Mouse (Mus musculus) erythroid progenitor cell, adult 5-6 weeks (primary cell): ENCODE results near the gene Plxdc2. TPM values are rescaled to one million over a fixed set of nuclear protein-coding genes. Genes with fewer than 3 reads are reported as not detected.

ENCODE experiments used
- ATAC-seq: replicated peaks from 2 replicates; pipeline ENCODE4 v1.8.0; 2016; ENCODE audit warnings: moderate number of reproducible peaks, mild to moderate bottlenecking, moderate TSS enrichment, inconsistent platforms; ENCODE audit not compliant: poor library complexity, low FRiP score, severe bottlenecking
- total RNA-seq, 2 experiments: library from RNA; stranded (forward) in 1 of 2; stranded (reverse) in 1 of 2; fragments of 150-400 nt in 1 of 2; fragments of 186-747, 209-891 nt in 1 of 2; gene quantifications; 2 replicates each; pipeline versions ENCODE4 v1.2.3 to v1.2.4; 2015 to 2017; ENCODE audit warnings: low replicate concordance in 2 of 2

Gene Plxdc2
- total RNA-seq (2015; ENCODE audit: low replicate concordance) = 0.36 and 3.8 TPM in 2 replicates
- total RNA-seq (2017; ENCODE audit: low replicate concordance) = 4.4 and 6.4 TPM in 2 replicates

DNA sequence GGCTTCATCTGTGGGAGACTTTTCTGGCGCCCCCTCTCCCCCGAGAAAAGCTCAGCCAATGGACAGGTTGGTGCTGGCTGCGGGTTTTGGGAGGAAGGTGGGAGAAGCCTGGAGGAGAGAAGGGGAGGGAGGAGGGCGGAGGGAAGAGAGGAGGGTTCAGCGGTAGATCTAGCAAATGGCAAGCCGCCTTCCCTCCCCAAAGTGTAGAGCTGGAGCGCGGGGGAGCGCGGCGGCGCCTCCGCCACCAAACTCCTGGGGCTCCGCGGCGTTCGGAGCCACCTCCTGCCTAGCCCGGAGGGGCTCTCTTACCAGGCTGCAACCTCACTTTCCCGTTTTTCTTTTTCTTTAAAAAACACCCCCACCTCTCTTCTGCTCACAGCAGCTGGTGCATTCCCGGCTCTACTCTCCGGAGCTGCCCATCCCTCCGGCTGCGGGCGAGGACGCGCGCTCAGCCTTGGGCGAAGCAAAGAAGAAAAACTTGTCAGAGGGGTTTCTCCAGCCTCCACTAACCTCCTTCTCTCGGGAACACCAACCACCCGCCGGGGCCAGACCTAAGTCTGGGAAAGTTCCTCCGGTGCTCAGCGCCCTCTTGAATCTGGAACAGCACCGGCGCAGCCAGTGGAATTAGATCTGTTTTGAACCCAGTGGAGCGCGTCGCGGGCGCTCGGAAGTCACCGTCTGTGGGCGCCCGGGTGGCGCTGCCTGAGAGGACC is at the start of gene Plxdc2:
Gene Plxdc2 (plus strand): TSS at position 199 of the 713 bp plus-strand sequence.
- ATAC-seq = no peak

DNA sequence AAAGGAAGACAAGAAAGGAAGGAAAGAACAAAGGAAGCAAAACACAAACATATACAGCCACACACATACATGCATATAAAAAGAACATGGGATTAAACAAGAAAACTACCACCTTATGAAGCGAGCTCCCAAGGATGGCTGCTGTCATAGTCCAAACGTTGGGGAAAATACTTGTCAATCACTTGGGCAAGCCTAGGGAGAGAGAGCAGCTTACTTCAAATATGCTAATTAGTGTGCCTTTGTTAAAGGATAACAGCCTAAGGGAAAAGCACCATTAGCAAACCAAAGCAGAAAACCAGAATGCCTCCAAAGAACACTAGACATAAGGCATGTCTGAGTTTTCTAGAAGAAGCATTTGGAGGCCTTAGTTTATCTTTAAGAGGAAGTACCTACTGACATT is 45.7 kb upstream of the Plxdc2 start:
- no peak for ATAC-seq

DNA sequence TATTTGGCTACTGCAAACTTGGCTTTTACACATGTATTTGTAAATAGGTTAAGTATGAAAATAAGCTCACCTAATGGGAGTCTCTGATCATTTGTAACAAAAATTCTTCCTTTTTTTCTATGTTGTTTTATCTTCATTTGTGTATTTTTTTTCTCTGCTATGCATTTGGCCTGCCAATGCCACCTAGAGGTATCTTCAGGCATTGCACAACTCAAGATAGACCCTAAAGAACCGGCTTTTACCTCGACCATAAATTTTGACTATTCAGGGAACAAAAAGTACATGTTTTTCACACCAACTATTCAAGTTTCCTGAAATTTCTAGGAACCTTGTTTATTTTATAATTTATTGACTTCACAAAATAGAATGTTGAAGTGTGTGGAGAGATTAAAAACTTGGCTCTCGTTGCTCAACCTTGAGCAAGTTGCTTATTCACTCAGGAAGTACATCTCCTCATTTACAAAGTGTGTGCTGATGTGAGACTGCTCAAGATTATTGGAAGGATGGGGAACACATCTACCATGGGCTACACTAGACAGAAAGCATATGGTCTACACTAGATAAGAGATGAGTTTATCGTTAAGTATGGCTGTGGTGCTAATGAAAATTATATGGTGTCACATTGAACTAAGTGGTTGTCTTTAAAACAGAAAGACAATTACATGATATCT is 43.6 kb upstream of the Plxdc2 start:
- ATAC-seq = no peak

DNA sequence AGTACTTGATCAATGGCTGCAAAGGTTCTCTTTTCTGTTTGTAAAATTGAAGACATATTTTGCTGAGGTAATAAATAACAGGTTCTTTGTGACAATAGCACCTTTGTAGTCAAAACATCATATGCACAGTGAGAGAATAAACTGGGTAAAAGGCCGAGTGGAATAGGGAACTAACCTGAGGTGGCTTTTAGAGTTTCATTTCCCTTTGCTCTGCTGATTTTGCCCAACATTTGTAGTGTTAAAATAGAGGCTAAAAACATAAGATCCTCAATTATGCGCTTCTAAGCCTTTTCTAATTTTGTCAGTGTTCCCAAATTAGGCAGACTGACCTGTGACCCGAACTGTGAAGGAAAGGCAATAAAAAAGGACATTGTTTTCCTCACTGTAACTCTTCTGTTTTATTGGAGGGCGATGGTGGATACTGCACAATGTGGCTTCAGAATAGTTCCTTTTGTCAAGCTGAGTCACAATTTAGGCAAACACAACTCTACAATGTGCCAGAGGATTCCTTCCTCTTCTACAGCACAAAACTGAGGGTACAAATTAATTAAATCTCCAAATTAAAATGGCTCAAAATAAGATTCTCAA is 20.8 kb upstream of the Plxdc2 start:
- no peak for ATAC-seq

DNA sequence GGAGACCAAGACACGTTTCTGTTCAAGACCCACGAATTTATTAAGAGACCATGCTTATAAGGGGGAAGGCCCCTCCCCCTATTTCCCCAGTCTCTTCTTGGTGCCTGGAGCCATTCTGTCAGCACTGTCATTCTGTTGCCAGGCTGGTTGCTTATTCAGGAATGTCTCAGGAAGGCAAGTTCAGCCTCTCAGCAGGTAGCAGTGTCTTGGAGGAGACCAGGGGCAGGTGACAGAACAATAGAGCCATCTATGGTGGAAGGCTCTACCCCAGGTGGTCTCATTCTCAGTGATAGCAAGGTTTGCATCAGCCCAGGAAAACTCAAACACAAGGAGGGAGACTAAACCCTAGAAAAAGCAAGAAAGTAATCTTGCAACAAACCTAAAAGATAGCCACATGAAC is 11.5 kb upstream of the Plxdc2 start:
- no peak for ATAC-seq

DNA sequence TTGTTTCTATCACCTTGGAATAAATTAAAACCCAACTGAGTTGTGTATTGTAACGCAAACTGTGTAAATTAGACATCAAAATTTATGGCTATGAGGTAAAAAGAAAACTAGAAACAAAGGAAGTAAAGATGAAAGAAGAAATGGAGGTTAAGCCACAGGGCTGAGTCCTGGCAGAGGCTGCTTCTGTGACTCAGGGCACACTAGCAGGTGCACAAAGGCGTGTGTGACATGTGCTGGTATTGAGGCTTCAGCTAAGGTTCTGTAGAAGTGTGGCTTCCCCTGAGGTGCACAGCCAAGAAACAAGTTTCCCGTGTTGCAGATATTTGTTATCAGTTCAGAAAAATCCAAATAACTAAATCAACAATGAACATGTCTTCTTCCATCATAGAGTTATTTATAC is 5.0 kb upstream of the Plxdc2 start:
- ATAC-seq = no peak

DNA sequence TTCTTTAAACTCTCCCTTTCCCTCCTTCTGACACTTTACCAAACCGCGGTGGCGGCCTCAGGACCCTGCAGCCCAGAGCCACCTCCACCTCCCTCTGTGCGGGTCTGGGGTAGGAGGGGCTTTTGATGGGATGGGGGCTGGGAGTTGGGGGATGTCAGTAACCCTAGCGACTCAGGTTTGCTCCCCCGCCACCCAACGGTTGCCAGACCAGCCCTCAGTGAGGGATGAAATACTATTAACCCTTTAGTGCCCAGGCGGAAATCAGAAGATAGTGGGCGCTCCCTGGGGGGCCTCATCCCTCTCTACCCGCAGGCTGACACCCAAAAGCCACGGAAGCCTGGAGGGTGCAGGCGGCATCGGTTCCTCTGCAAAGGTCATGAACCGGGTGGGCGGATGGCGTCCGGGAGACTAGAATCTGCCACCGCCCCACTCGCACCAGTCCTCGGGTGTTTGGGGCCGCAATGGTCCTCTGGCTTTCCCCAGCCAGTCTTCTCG is 446 bp upstream of the Plxdc2 start:
- ATAC-seq = no peak

DNA sequence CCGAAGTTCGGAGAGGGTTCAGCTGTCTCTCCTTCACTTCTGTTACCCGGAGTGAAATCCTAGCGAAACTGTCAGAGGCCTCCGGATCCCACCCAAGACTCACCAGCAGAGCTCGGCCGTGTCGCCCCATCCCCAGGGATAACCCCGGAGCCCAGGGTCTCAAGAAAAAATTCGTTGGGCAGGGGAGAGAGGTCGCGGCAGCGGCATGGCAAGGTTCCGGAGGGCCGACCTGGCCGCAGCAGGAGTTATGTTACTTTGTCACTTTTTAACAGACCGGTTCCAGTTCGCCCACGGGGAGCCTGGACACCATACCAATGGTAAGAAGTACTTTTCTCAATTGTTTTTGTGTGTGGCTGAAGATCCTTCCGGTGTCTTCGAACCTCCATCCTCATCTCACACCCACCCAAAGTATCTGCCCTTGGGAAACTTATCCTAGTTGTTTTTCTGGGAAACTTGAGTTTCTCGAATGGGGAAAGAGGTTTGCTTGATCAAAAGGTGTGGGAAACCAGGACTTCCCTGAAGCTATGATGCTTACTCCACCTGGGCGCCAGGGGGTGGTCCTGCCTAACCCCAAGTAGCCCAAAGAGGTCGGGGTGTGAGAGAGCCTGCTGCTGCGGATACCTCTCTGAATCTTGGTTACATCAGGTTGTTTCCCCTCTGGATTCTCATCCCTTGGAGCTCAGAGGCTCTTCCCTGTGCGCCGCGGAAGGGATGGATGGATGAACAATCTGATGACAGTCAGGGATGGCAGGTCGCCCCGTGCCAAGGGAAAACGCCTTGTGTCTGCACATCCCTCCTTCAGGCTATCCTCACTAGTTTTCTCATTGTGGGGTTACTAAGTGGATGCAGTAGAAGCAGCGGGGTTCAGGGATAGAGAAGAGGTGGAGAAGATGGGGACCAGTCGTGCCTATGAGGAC is 1.1 kb downstream of the Plxdc2 start:
- no peak for ATAC-seq

DNA sequence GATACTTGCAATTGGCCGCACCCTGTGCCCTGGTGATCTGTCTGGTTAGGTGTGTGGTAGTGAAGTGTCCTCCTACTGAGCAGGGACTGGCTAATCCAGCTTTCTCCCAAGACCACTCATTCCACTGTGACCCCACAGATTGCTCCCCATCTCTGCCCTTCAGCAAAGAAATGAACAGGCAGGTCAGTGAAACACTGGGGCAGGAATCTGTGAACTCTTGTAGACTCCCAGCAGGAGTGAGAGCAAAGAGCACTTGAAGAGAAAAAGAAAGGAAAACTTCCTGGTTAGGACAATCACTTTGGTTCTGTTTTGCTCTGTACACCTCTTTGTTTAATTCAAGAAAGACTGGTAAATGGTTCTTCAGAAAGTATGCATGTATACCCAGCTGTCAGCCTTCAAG is 1.8 kb downstream of the Plxdc2 start:
- no peak for ATAC-seq

DNA sequence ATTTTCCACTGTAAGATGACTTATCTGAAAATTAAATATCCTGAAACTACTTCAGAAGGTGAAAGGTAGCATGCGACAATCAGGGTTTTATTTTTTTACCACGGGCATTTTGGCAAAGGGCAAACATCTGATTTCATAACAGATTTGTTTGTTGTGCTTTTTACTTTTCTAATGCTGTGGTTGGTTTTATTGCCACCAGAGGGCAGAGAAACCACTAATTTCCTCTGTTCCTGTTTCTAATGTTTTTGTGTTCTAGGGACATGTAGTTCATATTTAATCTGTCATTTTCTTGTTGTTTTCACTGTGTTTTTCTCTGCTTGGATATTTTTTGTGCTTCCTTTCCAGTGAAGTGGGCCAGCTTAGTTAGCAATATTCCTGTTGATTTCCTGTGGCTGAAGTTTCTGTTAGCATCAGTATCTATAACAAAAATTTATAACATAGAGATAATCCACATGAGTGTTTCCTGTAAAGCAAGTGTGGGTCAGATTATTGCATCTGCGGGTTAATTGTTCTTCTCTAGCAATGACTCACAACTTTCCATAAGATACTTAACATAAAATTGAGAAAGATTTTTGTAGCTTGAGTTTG is 3.3 kb downstream of the Plxdc2 start:
- no peak for ATAC-seq

DNA sequence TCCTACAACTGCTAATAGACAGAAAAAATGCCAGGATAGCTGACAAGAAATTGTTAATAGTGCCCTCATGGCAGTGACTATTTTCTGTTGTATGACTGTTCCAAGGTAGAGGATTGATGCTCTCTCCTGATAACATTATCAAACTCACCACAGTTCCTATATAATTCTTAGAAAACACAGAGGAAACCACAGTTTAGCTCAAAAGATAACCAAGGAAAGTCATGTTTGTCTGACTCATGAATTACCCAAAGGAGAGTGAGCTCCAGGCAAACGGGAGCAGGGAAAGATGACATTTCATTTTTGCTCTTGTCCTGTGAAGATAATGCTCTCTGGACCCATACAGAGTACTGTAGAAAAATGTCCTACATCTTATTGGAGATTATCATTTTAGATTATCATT is 8.6 kb downstream of the Plxdc2 start:
- ATAC-seq = no peak

DNA sequence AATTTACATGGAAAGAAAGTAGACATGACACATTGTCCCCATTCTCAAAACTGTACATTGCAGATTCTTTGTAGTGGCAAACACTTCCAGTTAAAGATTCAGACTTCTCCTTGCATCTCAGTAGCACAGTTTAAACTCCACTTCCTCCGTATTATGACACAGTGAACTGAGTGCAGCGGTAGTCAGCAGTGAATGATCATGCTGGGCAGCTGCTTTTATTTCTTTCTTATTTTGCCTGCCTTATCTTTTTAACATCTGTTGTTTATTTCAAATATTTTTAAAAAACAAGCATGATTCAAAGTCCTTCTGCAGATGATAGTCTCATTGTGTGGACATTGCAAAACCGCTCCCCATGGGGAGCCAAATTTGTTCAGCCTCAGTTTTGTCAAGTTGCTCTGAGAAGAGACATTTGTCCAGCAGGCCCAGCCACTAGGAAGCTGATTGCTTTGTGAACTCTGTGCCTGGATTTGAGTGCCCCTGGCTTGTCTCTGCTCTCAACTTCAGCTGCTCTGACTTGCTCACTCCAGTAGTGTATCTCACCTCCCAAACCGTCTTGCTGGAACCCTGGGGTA is 9.8 kb downstream of the Plxdc2 start:
- no peak for ATAC-seq

DNA sequence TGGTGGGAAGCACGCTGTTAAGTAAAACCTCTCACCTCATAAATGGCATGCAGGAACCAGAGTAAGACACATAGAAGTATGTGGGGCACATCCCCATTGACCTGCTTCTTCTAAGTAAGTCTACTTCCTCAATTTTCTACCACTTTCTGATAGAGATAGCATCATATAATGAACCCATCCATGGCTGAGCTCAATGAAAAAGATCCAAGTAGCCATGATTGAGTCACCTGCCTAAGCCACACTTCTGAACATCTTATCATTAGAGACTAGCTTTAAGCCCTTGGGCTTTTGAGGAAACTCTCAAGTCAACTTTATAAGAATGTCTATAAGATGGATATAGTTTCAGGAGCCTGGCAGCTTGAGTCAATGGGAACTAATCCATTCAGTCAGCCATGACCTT is 14.3 kb downstream of the Plxdc2 start:
- ATAC-seq = no peak

DNA sequence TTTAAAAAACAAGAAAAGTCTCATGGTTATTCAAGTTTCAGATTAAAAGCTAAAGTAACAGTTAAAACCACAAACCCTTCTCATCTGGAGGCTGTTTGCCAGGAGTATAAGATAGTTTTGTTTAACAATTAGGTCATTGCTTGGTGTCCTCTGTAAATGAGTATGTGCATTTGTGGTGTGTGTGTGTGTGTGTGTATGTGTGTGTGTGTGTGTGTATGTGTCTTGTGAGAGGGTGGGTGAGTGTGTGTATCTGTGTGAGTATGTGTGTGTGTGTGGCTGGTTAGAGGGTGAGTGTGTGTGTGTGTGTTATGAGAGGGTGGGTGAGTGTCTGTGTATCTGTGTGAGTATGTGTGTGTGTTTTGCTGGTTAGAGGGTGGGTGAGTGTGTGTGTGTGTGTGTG is 18.2 kb downstream of the Plxdc2 start:
- no peak for ATAC-seq

DNA sequence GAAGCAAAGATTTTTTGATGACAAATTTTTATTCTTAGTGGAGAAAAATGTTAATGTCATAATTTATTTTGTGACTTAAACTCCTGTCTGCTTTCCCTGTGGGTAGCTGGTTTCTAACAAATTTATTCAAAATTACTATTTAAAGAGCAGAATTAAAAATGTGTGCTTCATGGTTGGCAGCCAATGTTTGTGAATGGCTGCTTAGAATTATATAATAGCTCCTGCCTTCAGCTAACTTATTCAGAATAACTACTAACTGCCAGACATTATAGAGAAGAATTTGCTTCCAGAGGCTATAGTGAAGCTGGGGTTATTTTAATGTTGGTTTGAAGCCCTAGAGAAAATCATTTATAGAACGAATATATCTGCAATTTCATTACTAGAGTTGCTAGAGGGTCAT is 30.1 kb downstream of the Plxdc2 start:
- ATAC-seq = no peak

DNA sequence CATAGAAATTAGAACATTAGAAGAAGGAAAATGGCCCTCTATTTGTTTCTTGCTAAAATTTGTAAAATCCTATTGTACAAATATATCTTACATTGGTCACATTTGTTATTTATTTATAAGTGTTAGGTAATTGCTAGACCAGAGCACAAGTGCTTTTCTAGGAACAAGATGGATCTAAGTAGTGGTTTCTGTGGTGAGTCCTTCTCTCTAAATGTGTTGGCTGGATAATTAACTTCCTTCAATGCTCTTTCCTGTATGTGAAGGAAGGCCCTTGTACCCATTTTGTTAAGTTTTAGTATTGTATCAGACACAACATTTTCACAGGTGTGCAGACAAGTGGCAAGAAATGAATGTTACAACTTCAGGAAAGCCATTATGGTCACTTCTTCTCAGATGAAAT is 30.6 kb downstream of the Plxdc2 start:
- no peak for ATAC-seq

DNA sequence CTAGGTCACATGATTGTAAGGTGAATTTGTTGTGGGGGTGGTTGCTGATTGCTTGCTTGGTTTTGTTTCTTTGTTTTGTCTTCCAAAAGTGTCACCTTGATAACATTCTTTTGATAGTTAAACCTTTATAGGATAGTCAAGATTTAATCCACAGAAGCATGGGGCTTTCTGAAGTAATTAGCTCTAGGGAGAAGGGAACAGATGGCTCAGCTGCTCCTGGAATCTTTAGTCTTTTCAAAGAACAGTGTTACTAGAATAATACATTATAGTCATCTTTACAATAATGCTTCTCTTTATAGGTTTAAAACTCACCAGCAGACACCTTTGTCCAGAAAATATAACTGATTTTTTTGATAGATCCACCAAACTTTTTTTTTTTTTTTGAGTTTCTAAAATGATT is 31.7 kb downstream of the Plxdc2 start:
- ATAC-seq = no peak

DNA sequence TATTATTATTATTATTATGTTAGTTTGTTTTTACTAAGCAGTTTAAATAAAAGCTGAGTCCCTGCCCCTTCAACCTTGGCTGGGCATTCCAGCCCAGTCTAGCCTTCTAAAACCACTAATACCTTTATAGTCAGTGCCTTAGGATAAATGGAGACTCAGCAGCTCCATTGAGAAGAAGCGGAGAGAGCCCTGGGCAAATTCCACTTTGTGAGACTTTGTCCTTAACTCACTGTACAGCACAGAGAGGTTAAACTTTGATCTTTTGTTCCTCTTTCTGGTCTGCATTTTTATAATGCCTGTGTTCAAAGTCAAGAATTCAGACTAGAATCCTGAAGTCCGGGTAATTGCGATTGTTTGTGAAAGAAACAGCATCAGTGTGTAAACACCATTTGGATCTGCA is 41.4 kb downstream of the Plxdc2 start:
- ATAC-seq = no peak

DNA sequence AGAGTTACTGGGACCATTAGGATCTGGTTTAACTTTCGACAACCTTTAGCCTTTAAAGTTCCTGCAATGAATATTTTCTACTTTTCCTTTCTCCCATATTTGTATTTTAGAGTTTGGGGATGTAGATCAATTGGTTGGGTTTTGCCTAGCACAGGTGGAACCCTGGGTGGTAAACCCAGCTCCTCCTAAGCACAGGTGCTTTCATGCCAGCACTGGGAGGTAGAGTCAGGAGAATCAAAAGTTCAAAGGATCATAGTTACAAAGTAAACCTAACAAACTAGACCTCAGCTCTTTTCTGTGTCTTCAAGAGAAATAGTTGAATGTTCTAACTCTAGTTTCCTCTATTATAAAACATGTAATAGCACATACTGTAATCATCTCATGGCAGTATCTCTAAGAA is 41.9 kb downstream of the Plxdc2 start:
- no peak for ATAC-seq
